Comparison of ENCODE assay signal across 18 mouse cellular contexts in genomic region chr6:34597316-34597715, GRCm38 (mm10). TPM values are rescaled to one million over a fixed set of nuclear protein-coding genes. Genes with fewer than 3 reads are reported as not detected.
DNase-seq lines count a peak whose midpoint lies in the region; ATAC-seq and TF ChIP-seq lines count a peak whose summit lies in the region.
"Had no signal": no experiment of that assay in that cellular context is flagged by ENCODE, and none has a peak within 500 bp of the region (broad histone marks: within the 10 kb centered on the region; RNA-seq: fewer than 3 reads in every experiment).

No protein-coding gene starts in this region.

- no peak overlapping the region for H3K9ac ChIP-seq in heart, adult 2 months (ENCODE audit: low read depth, low read length)
- H3K9ac ChIP-seq in kidney, embryonic 15.5 days, result no peak overlapping the region

- no peak overlapping the region; the same call in 1 of the 2 replicates for H3K4me3 ChIP-seq in heart, adult 2 months
- no peak overlapping the region for H3K4me3 ChIP-seq in kidney, embryonic 15.5 days (replicated peaks)
- H3K4me3 ChIP-seq in myocyte, result peak overlapping the region; percentile 82

- no peaks in the 10 kb centered on the region for H3K27me3 ChIP-seq in heart, adult 2 months (ENCODE audit: control insufficient read depth, insufficient read depth, low read length)
- H3K27me3 ChIP-seq in kidney, embryonic 15.5 days, result no peaks in the 10 kb centered on the region
- H3K27me3 ChIP-seq in myocyte (ENCODE audit: control insufficient read depth, insufficient read depth, insufficient read length), result no peaks in the 10 kb centered on the region

- no peak for ATAC-seq in kidney, embryonic 15.5 days (replicated peaks; ENCODE audit: low FRiP score)
- ATAC-seq: inflammation-experienced regulatory T-cells, adult 6 months had no signal

- TF ChIP-seq CTCF in heart, adult 2 months (IDR thresholded peaks at IDR 0.05), result no peak

- TF ChIP-seq EP300 in heart, adult 2 months (IDR thresholded peaks at IDR 0.05; ENCODE audit: insufficient read depth, low read depth, low read length), result no peak

- H3K4me1 ChIP-seq in heart, adult 2 months (ENCODE audit: control insufficient read depth, insufficient read depth, low read length), result peaks cover 13% of the 10 kb centered on the region
- peaks cover 37% of the 10 kb centered on the region for H3K4me1 ChIP-seq in kidney, embryonic 15.5 days

- intact Hi-C loops in heart, adult 2 months (cut with DNase I), result loop anchor here (5.0 kb wide), 2 partner anchors 45 to 50 kb away; no protein-coding TSS in a partner anchor
- intact Hi-C loops in heart, postnatal 25 days (cut with DNase I), result no loop called here

- peaks cover 7% of the 10 kb centered on the region for H3K36me3 ChIP-seq in heart, adult 2 months (ENCODE audit: control insufficient read depth, insufficient read depth, low read length)
- no peaks in the 10 kb centered on the region for H3K36me3 ChIP-seq in kidney, embryonic 15.5 days
- H3K36me3 ChIP-seq in myocyte (ENCODE audit: control insufficient read depth, insufficient read depth), result no peaks in the 10 kb centered on the region
- H3K36me3 ChIP-seq: hindbrain, embryonic 10.5 days had no signal

- H3K9me3 ChIP-seq in kidney, embryonic 15.5 days (replicated peaks), result no peaks in the 10 kb centered on the region
- H3K9me3 ChIP-seq: hindbrain, embryonic 10.5 days had no signal

- TF ChIP-seq POLR2A in heart, adult 2 months (IDR thresholded peaks at IDR 0.05; ENCODE audit: insufficient read depth, low read depth, low read length), result no peak
- no peak for TF ChIP-seq POLR2A in myocyte (IDR thresholded peaks at IDR 0.05; ENCODE audit: insufficient read length, low read depth)

- WGBS in heart, adult 2 months, result 43% methylated on average over 3 of the region's 3 CpGs
- WGBS in kidney, embryonic 15.5 days, result 59% methylated on average over 3 of the region's 3 CpGs

- DNase-seq in heart, adult 2 months, result no peak
- no peak for DNase-seq in heart, postnatal 25 days (ENCODE audit: low spot score)
- DNase-seq in kidney, adult 18-20 months, result no peak
- peak; percentile 73 for DNase-seq in NIH3T3 (ENCODE audit: low read depth)
- DNase-seq in layer of hippocampus, postnatal 36 days, result no peak
- no peak for DNase-seq in gastrocnemius, adult 8-10 months (ENCODE audit: low spot score in 2 of 2)
- DNase-seq: adrenal gland, postnatal 10 days; B cell, adult 2 months; cerebellum, adult 9-11 months; midbrain, embryonic 14.5 days; right cerebral cortex, postnatal 25 days; thymus, postnatal 14 days had no signal

- 0 out of 2 replicates have a peak overlapping the region, but pooled peaks have one; percentile 58 for H3K4me2 ChIP-seq in kidney, embryonic 15.5 days
- peak overlapping the region; percentile 97 for H3K4me2 ChIP-seq in myocyte (ENCODE audit: low read depth)

- H3K79me2 ChIP-seq in heart, adult 2 months (replicated peaks; ENCODE audit: control insufficient read depth, insufficient read depth, low read length), result peaks cover 3% of the 10 kb centered on the region; the same call in 1 of the 2 replicates
- H3K79me2 ChIP-seq in myocyte (ENCODE audit: control insufficient read depth, insufficient read depth), result peaks cover 42% of the 10 kb centered on the region

- H3ac ChIP-seq in myocyte (ENCODE audit: control insufficient read depth, insufficient read length), result no peak overlapping the region

- H3K27ac ChIP-seq in heart, adult 2 months, result peak overlapping the region; percentile 77
- peak overlapping the region; percentile 80 for H3K27ac ChIP-seq in kidney, embryonic 15.5 days
- H3K27ac ChIP-seq: left cerebral cortex, adult 2 months; macrophage had no signal

TF ChIP-seq in myocyte, 11 proteins besides CTCF, POLR2A, EP300 and RAD21:
- TF ChIP-seq POLR2AphosphoS2 (IDR thresholded peaks at IDR 0.05; ENCODE audit: insufficient read length, low read depth) (no peak), TCF12 (IDR thresholded peaks at IDR 0.05; ENCODE audit: insufficient read depth, poor library complexity, severe bottlenecking) (no peak), TCF3 (IDR thresholded peaks at IDR 0.05; ENCODE audit: insufficient read length, low read depth) (no peak), CEBPB (IDR thresholded peaks at IDR 0.05; ENCODE audit: insufficient read depth, poor library complexity, severe bottlenecking) (no peak), MAX (IDR thresholded peaks at IDR 0.05; ENCODE audit: low read depth) (no peak), MYOD1 (IDR thresholded peaks at IDR 0.05; ENCODE audit: control insufficient read depth in 1 of 3, insufficient read length in 2 of 3, low read depth in 2 of 3) (no peak), E2F4 (IDR thresholded peaks at IDR 0.05; ENCODE audit: insufficient read depth) (no peak), USF1 (IDR thresholded peaks at IDR 0.05; ENCODE audit: low read depth) (no peak), MYOG (IDR thresholded peaks at IDR 0.05; ENCODE audit: control insufficient read depth in 1 of 3, insufficient read depth in 1 of 3, insufficient read length in 2 of 3, low read depth in 2 of 3) (no peak), SRF (IDR thresholded peaks at IDR 0.05; ENCODE audit: control insufficient read depth, insufficient read length, low read depth) (no peak), REST (IDR thresholded peaks at IDR 0.05; ENCODE audit: insufficient read depth, insufficient read length) (no peak)
TF ChIP-seq in myocyte: peak in this region for 0.

RNA-seq across cellular contexts. Expression of gene Cald1, which starts 1.0 kb away (rescaled TPM):
- 10 to 100 TPM; 47.6 to 62.8 TPM for total RNA-seq in heart, adult 2 months (2021)
- polyA plus RNA-seq in heart, adult 2 months (2012; rRNA removed), result 14.1 and 28.2 TPM in 2 replicates
- 10 to 100 TPM; 49.3 to 53.1 TPM for total RNA-seq in heart, postnatal 25 days (2021)
- 242 and 266 TPM in 2 replicates for polyA plus RNA-seq in kidney, embryonic 15.5 days (2015; fragmentation: Nextera tagmentation; extraction: Ambion mirVana)
- polyA plus RNA-seq in myocyte (2012; fragmentation: generic; extraction: Trizol), result 88.1 TPM
- 10 to 100 TPM; 34.0 to 40.7 TPM for total RNA-seq in layer of hippocampus, postnatal 36 days (2021)
- 10 to 100 TPM; 11.5 to 27.6 (median 19.1) TPM for total RNA-seq in gastrocnemius, adult 8-10 months (2022)
